Mouse (Mus musculus): Measurements from ENCODE around the gene Cacna2d3.

DNA sequence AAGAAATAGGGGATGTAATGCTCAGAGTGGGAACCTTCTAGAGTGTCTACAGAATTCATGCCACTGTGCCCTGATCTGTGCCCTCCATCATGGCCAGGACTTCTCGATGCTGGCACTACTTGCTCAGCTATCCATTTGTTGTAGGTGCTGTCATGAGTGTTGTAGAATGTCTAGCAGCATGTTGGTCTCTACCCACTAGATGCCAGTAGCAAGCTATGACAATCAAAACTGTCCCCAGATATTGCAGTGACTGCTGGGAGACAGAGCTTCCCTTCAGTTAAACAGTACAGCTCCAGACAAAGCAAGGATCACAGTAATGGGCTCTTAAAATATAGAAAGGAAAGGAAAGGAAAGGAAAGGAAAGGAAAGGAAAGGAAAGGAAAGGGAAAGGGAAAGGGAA, 771.9 kb downstream of the Cacna2d3 start:
- TF ChIP-seq CTCF (IDR thresholded peaks at IDR 0.05; ENCODE audit: insufficient read depth, low read depth, low read length) (no peak), POLR2A (IDR thresholded peaks at IDR 0.05; ENCODE audit: insufficient read depth, low read depth, low read length) (no peak)

Measured in olfactory bulb, adult 2 months (tissue).